Mouse (Mus musculus): ENCODE results near the gene Lyst. TPM values are rescaled to one million over a fixed set of nuclear protein-coding genes. Genes with fewer than 3 reads are reported as not detected.
"Not testable (repeated sequence)": the region's sequence is repeated elsewhere in the genome, so short reads cannot be mapped to it uniquely, and the experiment has no call there.

The Lyst gene
- polyA plus RNA-seq, 1 experiment from 2014 or later = 4.6 TPM

GRCm38 (mm10) chr13:13637981-13638380, 47.8 kb downstream of the Lyst start:
- Histone ChIP-seq H3K27ac (replicated peaks in 1 of 2; ENCODE audit: control insufficient read depth in 1 of 2, insufficient read depth in 1 of 2, low read depth in 2 of 2, low read length in 2 of 2) (no peak overlapping the region), H3K4me2 (ENCODE audit: low read length) (no peak overlapping the region), H3K9ac (ENCODE audit: low read length) (no peak overlapping the region), H3K27me3 (ENCODE audit: control insufficient read depth, insufficient read depth, low read length) (no peaks in the 10 kb centered on the region), H3K9me3 (ENCODE audit: control insufficient read depth, low read length) (no peaks in the 10 kb centered on the region), H3K4me1 (ENCODE audit: control insufficient read depth in 2 of 2, insufficient read depth in 2 of 2, low read length in 2 of 2) (no peaks in the 10 kb centered on the region), H3K4me3 (ENCODE audit: control insufficient read depth in 1 of 2, insufficient read depth in 1 of 2, low read depth in 1 of 2, low read length in 2 of 2) (no peak overlapping the region), H3K36me3 (ENCODE audit: control insufficient read depth, insufficient read depth, low read length) (peaks cover 20% of the 10 kb centered on the region; the same call in 1 of the 2 replicates)
- 64% methylated on average over 6 of the region's 6 CpGs for WGBS
- ATAC-seq (ENCODE audit: insufficient number of reproducible peaks, insufficient read depth, low FRiP score, low read depth) = no peak

- WGBS = 77% methylated on average over 4 of the region's 4 CpGs
- Histone ChIP-seq H3K9me3 (ENCODE audit: control insufficient read depth, low read length) (no peaks in the 10 kb centered on the region), H3K4me1 (ENCODE audit: control insufficient read depth in 2 of 2, insufficient read depth in 2 of 2, low read length in 2 of 2) (no peaks in the 10 kb centered on the region), H3K4me2 (ENCODE audit: low read length) (no peak overlapping the region), H3K36me3 (ENCODE audit: control insufficient read depth, insufficient read depth, low read length) (peaks cover 20% of the 10 kb centered on the region; the same call in 1 of the 2 replicates), H3K4me3 (ENCODE audit: control insufficient read depth in 1 of 2, insufficient read depth in 1 of 2, low read depth in 1 of 2, low read length in 2 of 2) (no peak overlapping the region), H3K27ac (replicated peaks in 1 of 2; ENCODE audit: control insufficient read depth in 1 of 2, insufficient read depth in 1 of 2, low read depth in 2 of 2, low read length in 2 of 2) (no peak overlapping the region), H3K27me3 (ENCODE audit: control insufficient read depth, insufficient read depth, low read length) (no peaks in the 10 kb centered on the region), H3K9ac (ENCODE audit: low read length) (no peak overlapping the region)
- no peak for ATAC-seq (ENCODE audit: insufficient number of reproducible peaks, insufficient read depth, low FRiP score, low read depth)
Measured at GRCm38 (mm10) chr13:13638725-13639124, 48.5 kb downstream of the Lyst start.

GRCm38 (mm10) chr13:13647296-13647695, 57.1 kb downstream of the Lyst start:
- Histone ChIP-seq H3K36me3 (ENCODE audit: control insufficient read depth, insufficient read depth, low read length) (peaks cover 5% of the 10 kb centered on the region; the same call in 1 of the 2 replicates), H3K9me3 (ENCODE audit: control insufficient read depth, low read length) (no peaks in the 10 kb centered on the region), H3K27me3 (ENCODE audit: control insufficient read depth, insufficient read depth, low read length) (no peaks in the 10 kb centered on the region), H3K27ac (replicated peaks in 1 of 2; ENCODE audit: control insufficient read depth in 1 of 2, insufficient read depth in 1 of 2, low read depth in 2 of 2, low read length in 2 of 2) (no peak overlapping the region), H3K4me2 (ENCODE audit: low read length) (no peak overlapping the region), H3K4me1 (ENCODE audit: control insufficient read depth in 2 of 2, insufficient read depth in 2 of 2, low read length in 2 of 2) (no peaks in the 10 kb centered on the region), H3K9ac (ENCODE audit: low read length) (no peak overlapping the region), H3K4me3 (ENCODE audit: control insufficient read depth in 1 of 2, insufficient read depth in 1 of 2, low read depth in 1 of 2, low read length in 2 of 2) (no peak overlapping the region)
- no peak for ATAC-seq (ENCODE audit: insufficient number of reproducible peaks, insufficient read depth, low FRiP score, low read depth)
- WGBS = 91% methylated on average over 3 of the region's 3 CpGs

GRCm38 (mm10) chr13:13655453-13655852, 65.3 kb downstream of the Lyst start:
- Histone ChIP-seq H3K4me3 (ENCODE audit: control insufficient read depth in 1 of 2, insufficient read depth in 1 of 2, low read depth in 1 of 2, low read length in 2 of 2) (no peak overlapping the region), H3K27ac (replicated peaks in 1 of 2; ENCODE audit: control insufficient read depth in 1 of 2, insufficient read depth in 1 of 2, low read depth in 2 of 2, low read length in 2 of 2) (no peak overlapping the region), H3K27me3 (ENCODE audit: control insufficient read depth, insufficient read depth, low read length) (no peaks in the 10 kb centered on the region), H3K9me3 (ENCODE audit: control insufficient read depth, low read length) (no peaks in the 10 kb centered on the region), H3K4me2 (ENCODE audit: low read length) (no peak overlapping the region), H3K36me3 (ENCODE audit: control insufficient read depth, insufficient read depth, low read length) (peaks cover 13% of the 10 kb centered on the region; the same call in 1 of the 2 replicates), H3K4me1 (ENCODE audit: control insufficient read depth in 2 of 2, insufficient read depth in 2 of 2, low read length in 2 of 2) (no peaks in the 10 kb centered on the region), H3K9ac (ENCODE audit: low read length) (no peak overlapping the region)
- WGBS = 89% methylated on average over 3 of the region's 3 CpGs
- no peak for ATAC-seq (ENCODE audit: insufficient number of reproducible peaks, insufficient read depth, low FRiP score, low read depth)

GRCm38 (mm10) chr13:13666103-13666502, 75.9 kb downstream of the Lyst start:
- 85% methylated on average over 2 of the region's 2 CpGs for WGBS
- ATAC-seq (ENCODE audit: insufficient number of reproducible peaks, insufficient read depth, low FRiP score, low read depth); H3K27me3 ChIP-seq (ENCODE audit: control insufficient read depth, insufficient read depth, low read length); H3K9ac ChIP-seq (ENCODE audit: low read length); H3K9me3 ChIP-seq (ENCODE audit: control insufficient read depth, low read length); H3K4me1 ChIP-seq (ENCODE audit: control insufficient read depth in 2 of 2, insufficient read depth in 2 of 2, low read length in 2 of 2); H3K27ac ChIP-seq (replicated peaks in 1 of 2; ENCODE audit: control insufficient read depth in 1 of 2, insufficient read depth in 1 of 2, low read depth in 2 of 2, low read length in 2 of 2); H3K4me2 ChIP-seq (ENCODE audit: low read length); H3K4me3 ChIP-seq (ENCODE audit: control insufficient read depth in 1 of 2, insufficient read depth in 1 of 2, low read depth in 1 of 2, low read length in 2 of 2): not testable (repeated sequence)
- peaks cover 11% of the 10 kb centered on the region; the same call in 1 of the 2 replicates for H3K36me3 ChIP-seq (ENCODE audit: control insufficient read depth, insufficient read depth, low read length)

- ATAC-seq (ENCODE audit: insufficient number of reproducible peaks, insufficient read depth, low FRiP score, low read depth) = no peak
- WGBS = 61% methylated on average over 5 of the region's 5 CpGs
- H3K9ac ChIP-seq (ENCODE audit: low read length) = no peak overlapping the region
- H3K4me3 ChIP-seq (ENCODE audit: control insufficient read depth in 1 of 2, insufficient read depth in 1 of 2, low read depth in 1 of 2, low read length in 2 of 2) = no peak overlapping the region
- no peak overlapping the region for H3K4me2 ChIP-seq (ENCODE audit: low read length)
- no peaks in the 10 kb centered on the region for H3K9me3 ChIP-seq (ENCODE audit: control insufficient read depth, low read length)
- no peaks in the 10 kb centered on the region for H3K27me3 ChIP-seq (ENCODE audit: control insufficient read depth, insufficient read depth, low read length)
- H3K27ac ChIP-seq (replicated peaks in 1 of 2; ENCODE audit: control insufficient read depth in 1 of 2, insufficient read depth in 1 of 2, low read depth in 2 of 2, low read length in 2 of 2) = no peak overlapping the region
- H3K36me3 ChIP-seq (ENCODE audit: control insufficient read depth, insufficient read depth, low read length) = peaks cover 14% of the 10 kb centered on the region; the same call in 1 of the 2 replicates
- no peaks in the 10 kb centered on the region for H3K4me1 ChIP-seq (ENCODE audit: control insufficient read depth in 2 of 2, insufficient read depth in 2 of 2, low read length in 2 of 2)
Measured at GRCm38 (mm10) chr13:13670669-13671068, 80.5 kb downstream of the Lyst start.

GRCm38 (mm10) chr13:13671585-13672328, 81.6 kb downstream of the Lyst start:
- H3K27ac ChIP-seq (replicated peaks in 1 of 2; ENCODE audit: control insufficient read depth in 1 of 2, insufficient read depth in 1 of 2, low read depth in 2 of 2, low read length in 2 of 2) = no peak overlapping the region
- no peaks in the 10 kb centered on the region for H3K9me3 ChIP-seq (ENCODE audit: control insufficient read depth, low read length)
- H3K4me3 ChIP-seq (ENCODE audit: control insufficient read depth in 1 of 2, insufficient read depth in 1 of 2, low read depth in 1 of 2, low read length in 2 of 2) = no peak overlapping the region
- no peak overlapping the region for H3K4me2 ChIP-seq (ENCODE audit: low read length)
- no peak overlapping the region for H3K9ac ChIP-seq (ENCODE audit: low read length)
- no peaks in the 10 kb centered on the region for H3K4me1 ChIP-seq (ENCODE audit: control insufficient read depth in 2 of 2, insufficient read depth in 2 of 2, low read length in 2 of 2)
- WGBS = 67% methylated on average over 6 of the region's 6 CpGs
- no peak for ATAC-seq (ENCODE audit: insufficient number of reproducible peaks, insufficient read depth, low FRiP score, low read depth)
- peaks cover 18% of the 10 kb centered on the region; the same call in 1 of the 2 replicates for H3K36me3 ChIP-seq (ENCODE audit: control insufficient read depth, insufficient read depth, low read length)
- H3K27me3 ChIP-seq (ENCODE audit: control insufficient read depth, insufficient read depth, low read length) = no peaks in the 10 kb centered on the region
